Mouse (Mus musculus) left cerebral cortex, postnatal 36 days (tissue): ENCODE measurements around the gene Sntb2. TPM values are rescaled to one million over a fixed set of nuclear protein-coding genes. Genes with fewer than 3 reads are reported as not detected.
"Not testable (repeated sequence)": the region's sequence is repeated elsewhere in the genome, so short reads cannot be mapped to it uniquely, and the experiment has no call there.

Experiments
- DNase-seq, 2 experiments: peaks; one replicate each; pipeline ENCODE4 v3.0.0; 2021 to 2022; ENCODE audit warnings: low spot score in 2 of 2, mixed read lengths in 1 of 2
- intact Hi-C: fragments of 180-260 bp; cut with DNase I; formaldehyde crosslinking; loops from one replicate; pipeline ENCODE4 v1.15.1; 2025
- total RNA-seq, 2 experiments: library from RNA; stranded (reverse); gene quantifications; 2 replicates each; pipeline ENCODE4 v1.2.3; 2021

Gene Sntb2
- total RNA-seq, 2 experiments from 2014 or later: 13.7 to 17.0 TPM

DNA sequence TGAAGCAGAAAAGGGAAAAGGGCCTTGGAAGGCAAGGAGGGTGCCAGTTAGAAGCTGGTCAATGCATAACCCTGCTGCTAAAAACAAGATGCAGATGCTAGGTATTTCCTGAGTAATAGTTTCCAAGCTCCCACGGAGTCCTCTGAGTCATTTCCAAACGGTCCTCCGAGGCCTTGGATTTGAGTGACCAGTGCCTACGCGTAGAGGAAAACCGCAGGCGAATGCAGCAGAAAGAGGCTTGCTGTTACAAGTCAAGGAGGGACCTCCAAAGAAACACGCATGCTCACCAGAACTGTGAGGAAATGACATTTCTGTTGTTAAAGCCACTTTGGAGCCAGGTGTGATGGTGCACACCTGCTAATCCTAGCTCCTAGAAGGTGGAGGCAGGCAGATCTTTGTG, 87.9 kb downstream of the Sntb2 start:
- intact Hi-C loops: loop anchor here (10.0 kb wide), 1 partner anchor 319 kb away; no protein-coding TSS in a partner anchor
- no peak for DNase-seq

DNA sequence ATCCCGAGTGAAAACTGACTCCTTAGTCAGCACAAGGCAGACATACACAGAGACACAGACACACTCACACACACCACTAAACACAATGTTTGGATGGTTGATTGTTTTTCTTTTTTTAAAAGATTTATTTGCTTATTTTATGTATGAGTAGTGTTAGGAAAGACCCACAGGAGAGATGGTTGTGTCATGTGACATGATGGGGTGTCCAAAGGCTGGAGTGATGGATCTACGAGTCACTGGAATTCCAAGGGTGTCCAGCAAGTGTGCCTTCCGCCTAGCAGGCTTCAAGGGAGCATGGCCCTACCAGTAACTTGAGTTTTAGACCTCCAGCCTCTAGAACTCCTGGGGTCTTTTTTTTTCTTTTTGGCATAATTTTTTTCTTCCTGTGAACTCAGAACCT, 93.8 kb downstream of the Sntb2 start:
- DNase-seq: no peak
- intact Hi-C loops: loop anchor here (10.0 kb wide), 1 partner anchor 325 kb away; no protein-coding TSS in a partner anchor

DNA sequence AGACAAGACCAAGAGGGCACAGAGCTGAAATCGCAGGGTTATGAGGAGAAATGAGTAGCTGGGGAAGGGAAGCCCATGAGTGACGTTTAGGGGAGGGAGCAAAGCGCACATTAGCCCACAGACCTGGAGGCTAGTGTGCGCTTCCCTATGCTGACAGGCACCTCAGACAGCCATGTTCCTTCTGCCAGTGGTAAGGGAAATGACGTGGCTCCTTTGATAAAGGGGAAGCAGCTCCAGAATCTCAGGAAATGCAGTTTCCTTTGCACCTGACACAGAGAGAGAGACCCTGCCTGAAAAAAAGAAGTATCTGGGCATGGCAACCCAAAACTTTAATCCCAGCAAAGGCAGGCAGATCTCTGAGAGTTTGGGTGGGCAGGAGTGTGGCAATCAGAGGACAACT, 94.5 kb downstream of the Sntb2 start:
- intact Hi-C loops: loop anchor here (10.0 kb wide), 1 partner anchor 345 kb away; the partner anchor contains the start of gene Tango6
- no peak for DNase-seq

DNA sequence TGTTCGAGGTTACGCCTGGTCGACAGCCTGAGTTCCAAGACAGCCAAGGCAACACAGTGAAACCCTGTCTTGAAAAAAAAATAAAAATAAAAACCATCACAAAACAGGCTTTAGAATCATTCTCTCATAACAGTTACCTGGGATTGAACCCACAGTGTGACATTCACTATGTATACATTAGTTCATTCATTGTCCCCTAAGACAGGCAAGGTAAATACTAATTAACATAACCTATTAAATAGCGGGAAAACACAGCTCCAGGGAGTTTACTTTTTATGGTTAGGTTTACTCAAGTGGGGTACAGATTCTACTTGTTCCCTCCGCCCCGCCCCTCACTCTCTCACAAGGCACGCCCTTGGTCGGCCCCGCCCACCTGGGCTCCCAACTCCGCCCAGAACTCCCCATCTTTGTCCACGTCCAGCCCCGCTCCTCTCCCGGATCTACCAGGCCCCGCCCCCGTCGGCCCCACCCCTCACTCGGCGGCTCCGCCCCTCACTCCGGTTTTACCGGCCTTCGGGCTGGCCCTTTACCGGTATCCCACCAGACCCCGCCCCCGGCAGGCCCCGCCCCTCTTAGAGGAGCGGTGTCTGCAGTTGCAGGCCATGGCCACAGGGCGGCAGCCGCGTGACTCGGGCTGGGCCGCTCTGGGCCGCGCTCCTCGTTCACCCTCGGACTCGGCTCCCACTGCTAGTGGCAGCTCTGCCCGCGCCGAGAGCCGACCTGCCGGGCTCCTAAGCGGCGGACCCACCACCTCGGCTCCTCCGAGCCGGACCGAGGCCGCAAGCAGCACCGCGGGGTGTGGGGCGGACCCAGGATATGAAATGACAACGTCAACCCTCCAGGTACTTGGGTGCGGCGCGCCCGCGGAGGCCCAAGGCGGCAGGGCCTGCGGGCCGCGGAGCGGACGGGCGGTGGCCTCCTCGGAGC, 95.4 kb downstream of the Sntb2 start, which contains the start of gene Vps4a:
Gene Vps4a (plus strand): TSS at position 573 of the 927 bp plus-strand sequence.
- intact Hi-C loops: loop anchor here (10.0 kb wide), 1 partner anchor 346 kb away; the partner anchor contains the start of gene Tango6
- DNase-seq: peak; percentile 93 to 96

DNA sequence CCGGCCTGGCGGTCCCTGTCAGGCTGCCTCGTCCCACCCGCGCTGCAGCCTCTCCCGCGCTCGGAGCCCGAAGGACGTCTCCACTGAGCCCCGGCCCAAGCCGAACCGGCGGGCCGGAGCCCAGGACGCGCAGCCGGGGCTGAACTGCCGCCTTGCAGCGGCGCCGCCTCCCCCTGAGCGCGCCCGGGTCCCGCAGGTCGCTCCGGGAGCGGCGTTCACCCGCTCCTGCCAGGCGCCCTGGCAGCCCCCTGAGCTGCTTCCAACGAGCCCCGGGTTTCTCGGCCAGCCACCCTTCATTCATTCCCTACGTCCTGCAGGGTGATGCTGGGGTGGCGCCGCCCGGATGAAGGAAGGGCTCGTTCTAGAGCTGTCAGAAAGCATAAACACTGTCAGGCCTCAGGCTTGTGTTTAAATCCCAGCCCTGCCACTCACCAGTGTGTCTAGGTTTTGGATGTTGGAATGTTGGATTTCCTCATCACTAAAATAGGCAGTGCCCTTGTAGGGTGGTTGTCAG, 96.1 kb downstream of the Sntb2 start:
- intact Hi-C loops: loop anchor here (10.0 kb wide), 1 partner anchor 347 kb away; the partner anchor contains the start of gene Tango6
- DNase-seq: no peak

DNA sequence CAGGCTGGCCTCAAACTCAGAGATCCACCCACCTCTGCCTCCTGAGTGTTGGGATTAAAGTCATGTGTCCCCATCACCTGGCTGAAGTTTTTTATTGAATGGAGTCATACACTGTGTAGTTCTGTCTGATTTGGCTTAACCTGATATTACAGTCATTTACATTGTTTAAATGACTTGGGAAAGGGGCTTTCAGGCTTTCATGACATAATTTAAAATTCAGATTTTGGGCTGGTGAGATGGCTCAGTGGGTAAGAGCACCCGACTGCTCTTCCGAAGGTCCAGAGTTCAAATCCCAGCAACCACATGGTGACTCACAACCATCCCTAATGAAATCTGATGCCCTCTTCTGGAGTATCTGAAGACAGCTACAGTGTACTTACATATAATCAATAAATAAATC, 98.1 kb downstream of the Sntb2 start:
- intact Hi-C loops: loop anchor here (10.0 kb wide), 1 partner anchor 349 kb away; the partner anchor contains the start of gene Tango6
- not testable (repeated sequence) for DNase-seq

DNA sequence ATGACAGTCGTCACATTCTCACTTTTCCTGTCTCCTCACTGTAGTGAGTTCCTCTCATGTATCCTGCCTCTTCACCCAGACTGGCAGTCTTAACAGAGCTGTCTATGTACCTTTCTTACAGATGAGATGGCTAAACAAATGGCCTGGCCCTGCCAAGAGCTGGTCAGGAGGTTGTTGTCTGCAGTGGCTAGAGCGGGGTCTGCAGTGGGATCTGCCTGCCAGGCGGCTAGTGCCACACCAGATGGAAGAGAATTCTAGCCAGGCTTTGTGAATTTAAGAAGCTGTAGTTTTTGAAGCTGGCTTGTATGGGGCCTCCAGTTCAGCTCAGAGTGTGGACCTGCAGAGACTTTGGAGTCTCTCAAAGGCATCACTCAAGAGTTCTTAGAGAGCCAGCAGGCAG, 100.1 kb downstream of the Sntb2 start:
- DNase-seq: no peak
- intact Hi-C loops: loop anchor here (10.0 kb wide), 1 partner anchor 351 kb away; the partner anchor contains the start of gene Tango6

DNA sequence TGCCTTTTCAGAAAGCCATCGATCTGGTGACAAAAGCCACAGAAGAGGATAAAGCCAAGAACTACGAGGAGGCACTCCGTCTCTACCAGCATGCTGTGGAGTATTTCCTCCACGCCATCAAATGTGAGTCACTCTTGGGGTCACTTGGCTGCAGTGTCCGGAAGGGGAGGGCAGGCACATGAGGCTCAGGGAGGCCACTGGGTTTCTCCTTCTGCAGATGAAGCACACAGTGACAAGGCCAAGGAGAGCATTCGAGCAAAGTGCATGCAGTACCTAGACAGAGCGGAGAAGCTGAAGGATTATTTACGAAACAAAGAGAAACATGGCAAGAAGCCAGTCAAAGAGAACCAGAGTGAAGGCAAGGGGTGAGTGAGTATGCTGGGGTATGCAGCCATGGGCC, 101.1 kb downstream of the Sntb2 start:
- no peak for DNase-seq
- intact Hi-C loops: loop anchor here (10.0 kb wide), 1 partner anchor 352 kb away; the partner anchor contains the start of gene Tango6

DNA sequence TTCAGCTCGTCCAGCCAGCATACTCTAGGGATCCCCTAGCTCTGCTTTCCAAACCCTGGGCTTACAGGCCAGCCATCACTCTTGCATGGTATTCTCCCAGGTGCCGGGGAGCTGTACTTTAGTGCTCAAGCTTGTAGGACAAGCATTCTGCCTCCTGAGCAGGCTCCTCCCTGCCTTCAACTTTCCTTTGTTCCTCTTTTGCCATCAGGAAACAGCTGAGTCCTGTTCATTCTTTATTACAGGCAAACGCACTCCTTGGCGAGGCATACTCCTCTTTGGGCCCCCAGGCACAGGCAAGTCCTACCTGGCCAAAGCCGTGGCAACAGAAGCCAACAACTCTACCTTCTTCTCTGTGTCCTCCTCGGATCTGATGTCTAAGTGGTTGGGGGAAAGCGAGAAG, 105.1 kb downstream of the Sntb2 start:
- DNase-seq: no peak
- intact Hi-C loops: no loop called here

DNA sequence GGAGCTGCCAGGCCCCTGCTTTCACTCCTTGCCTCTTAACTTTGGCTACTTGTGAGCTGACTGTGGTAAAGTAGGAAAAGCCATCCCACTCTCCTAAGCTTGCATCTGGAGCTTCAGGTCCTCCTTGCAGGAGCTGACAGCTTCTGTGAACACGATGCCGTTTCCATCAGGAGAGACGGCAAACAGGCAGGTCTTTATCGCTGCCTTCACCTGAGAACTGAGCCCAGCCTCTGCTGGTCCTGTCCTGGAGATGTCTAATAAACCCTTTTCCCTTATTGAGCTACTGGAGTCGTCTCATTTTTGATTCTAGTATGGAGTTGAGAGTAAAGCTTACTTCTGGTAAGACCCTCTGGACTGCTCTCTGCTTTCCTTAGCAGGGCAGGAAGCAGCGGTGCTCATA, 109.9 kb downstream of the Sntb2 start:
- intact Hi-C loops: no loop called here

DNA sequence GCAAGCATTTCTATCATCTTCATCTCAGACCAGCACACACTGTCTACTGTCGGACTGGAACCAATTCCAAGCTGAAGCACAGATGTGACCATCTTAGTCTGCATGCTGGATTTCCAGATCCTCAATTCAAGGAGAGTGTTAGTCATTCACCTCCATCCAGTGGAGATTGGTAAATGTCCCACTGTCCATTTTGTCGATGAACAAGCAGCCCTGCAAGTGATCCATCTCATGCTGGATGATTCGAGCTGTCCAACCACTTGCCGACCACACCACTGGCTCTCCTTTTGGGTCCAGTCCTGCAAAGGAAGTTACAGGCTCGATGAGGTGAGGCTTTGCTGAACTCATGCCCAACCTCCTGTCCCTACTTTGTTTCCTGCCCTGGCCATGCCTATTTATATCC, 111.4 kb downstream of the Sntb2 start:
- no peak for DNase-seq
- intact Hi-C loops: no loop called here

More for the DNA sequence above, 109.9 kb downstream of the Sntb2 start:
- DNase-seq: no peak

DNA sequence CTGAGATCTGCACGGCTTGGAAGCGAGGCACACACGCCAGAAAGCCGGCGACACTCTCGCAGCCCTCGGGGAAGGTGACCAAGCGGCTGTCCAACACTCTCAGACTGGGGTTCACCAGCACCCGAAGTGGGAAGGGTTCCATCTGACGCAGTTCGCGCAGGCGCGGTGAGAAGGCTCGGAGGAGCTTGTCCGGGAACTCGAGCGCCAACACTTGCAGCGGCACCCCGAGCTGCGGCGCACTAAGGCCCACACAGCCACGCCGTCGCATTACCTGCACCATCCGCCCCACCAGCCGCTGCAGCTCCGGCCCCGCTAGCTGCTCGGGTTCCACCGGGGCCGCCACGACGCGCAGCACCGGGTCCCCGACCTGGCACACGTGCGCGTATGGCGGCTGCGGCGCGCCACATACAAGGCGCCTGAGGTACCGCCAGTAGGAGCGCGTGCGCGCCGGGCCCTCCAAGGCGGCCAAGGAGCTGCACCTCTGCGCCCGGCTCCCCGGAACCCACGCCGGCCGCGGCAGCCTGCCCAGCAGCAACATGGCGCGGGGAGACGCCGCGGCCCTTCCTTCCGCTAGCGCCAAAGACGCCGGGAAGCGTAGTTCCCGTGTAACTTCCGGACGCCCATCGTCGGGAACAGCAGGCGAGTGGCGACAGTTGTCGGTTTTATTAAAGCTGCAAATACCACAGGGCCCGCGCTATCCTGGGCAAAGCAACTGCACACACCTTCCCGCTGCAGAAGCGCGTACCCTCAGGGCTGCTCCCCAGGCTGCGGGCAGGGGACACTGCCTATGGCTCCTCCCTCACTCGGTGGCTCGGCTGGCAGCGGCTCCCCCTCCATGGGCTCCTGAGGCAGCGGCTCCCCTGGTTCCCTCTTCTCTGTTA, 112.8 kb downstream of the Sntb2 start, which contains the start of gene Pdf:
Gene Pdf (minus strand): TSS at position 554 of the 881 bp plus-strand sequence.
- peak; percentile 88 to 90 for DNase-seq
- intact Hi-C loops: no loop called here

DNA sequence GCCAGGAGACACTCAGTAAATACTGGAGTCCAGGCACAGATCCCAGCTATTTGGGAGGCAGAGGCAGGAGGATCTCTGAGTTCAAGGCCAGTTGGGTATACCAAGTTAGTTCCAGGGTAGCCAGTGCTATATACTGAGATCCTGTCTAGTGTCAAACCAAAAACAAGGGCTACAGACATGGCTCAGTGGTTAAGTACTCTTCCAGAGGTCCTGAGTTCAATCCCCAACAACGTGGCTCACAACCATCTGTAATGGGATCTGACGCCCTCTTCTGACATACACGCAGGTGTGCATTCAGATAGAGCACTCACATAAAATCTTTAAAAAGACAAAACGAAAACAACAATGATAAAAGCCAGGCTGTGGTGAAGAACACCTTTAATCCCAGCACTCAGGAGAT, 113.9 kb downstream of the Sntb2 start:
- DNase-seq: no peak
- intact Hi-C loops: no loop called here

DNA sequence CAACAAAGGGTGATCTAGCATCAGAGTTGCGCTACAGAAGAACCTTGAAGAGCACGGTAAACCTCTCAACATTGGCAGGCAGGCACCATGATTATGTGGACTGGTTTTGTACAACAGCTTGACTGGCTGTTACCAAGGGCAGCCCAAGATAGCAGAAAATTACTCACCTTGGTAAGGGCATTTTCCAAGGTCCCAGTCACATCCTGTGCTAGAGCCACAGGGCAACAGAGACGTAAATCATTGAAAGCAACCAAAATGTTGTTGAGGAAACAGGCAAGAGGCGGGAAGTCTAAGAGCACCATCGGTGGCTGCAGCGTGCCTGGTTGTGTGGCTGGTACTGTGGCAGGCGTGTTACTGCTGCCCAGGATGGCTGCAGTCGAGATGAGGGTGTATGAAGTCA, 116.5 kb downstream of the Sntb2 start:
- DNase-seq: no peak
- intact Hi-C loops: no loop called here

DNA sequence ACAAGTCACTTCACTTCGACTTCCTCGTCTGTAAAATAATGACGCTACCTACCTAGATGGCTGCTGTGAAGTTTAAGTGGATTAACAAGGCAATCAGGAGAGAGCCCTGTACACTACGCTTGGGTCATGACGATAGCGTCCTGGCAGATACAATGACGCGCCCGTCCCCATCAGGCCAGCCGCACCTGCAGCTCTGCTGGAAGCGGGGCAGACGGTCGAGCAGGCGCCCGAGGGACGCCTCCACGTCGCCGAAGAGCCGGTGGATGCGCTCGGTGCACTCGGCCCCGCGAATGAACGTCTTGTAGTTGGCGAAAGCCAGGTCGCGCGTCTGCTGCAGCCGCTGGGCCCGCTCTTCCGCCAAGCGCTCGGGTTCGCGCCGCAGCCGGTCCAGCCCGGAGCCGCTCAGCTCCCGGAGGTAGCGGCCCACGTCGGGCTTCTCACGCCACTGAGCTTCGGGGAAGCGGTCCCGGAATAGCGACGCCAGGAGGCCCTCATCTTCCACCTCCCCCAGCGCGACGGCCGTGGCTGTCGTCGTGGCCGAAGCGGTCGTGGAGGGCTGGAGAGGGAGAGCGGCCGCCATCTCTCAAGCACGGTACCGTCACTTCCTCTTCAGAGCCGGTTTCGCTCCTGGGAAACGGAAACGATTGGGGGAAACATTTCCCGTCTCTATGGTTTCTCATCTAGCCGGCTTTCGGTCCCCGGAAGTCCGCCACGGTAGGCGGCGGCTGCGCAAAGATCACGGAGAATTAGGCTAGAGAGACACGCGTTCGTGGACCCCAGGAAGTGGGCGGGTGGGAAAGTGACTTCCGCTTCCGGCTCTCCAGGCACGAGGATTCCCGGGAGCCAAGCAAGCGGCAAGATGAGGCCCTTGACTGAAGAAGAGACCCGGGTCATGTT, 120.8 kb downstream of the Sntb2 start, which contains the start of the genes Cog8 and Nip7:
Gene Cog8 (minus strand): TSS at position 614 of the 897 bp plus-strand sequence.
Gene Nip7 (plus strand): TSS at position 802 of the 897 bp plus-strand sequence.
- DNase-seq: peak; percentile 97
- intact Hi-C loops: loop anchor here (2.0 kb wide), 1 partner anchor 38 kb away; no protein-coding TSS in a partner anchor

DNA sequence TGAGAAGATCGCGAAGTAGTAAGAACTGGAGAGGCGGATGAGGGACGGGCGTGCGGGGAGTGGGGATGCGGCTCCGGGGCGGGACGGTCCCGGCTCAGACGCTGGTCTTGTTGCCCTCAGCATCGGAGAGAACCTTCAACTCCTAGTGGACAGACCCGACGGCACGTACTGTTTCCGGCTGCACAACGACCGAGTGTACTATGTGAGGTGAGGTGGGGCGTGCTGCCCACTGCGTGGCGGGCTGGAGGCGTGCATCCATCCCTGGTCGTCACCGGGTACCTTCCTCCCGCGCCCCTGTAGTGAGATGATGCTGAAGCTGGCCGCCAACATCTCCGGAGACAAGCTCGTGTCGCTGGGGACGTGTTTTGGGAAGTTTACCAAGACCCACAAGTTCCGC, 121.4 kb downstream of the Sntb2 start:
- intact Hi-C loops: loop anchor here (2.0 kb wide), 1 partner anchor 38 kb away; no protein-coding TSS in a partner anchor

DNA sequence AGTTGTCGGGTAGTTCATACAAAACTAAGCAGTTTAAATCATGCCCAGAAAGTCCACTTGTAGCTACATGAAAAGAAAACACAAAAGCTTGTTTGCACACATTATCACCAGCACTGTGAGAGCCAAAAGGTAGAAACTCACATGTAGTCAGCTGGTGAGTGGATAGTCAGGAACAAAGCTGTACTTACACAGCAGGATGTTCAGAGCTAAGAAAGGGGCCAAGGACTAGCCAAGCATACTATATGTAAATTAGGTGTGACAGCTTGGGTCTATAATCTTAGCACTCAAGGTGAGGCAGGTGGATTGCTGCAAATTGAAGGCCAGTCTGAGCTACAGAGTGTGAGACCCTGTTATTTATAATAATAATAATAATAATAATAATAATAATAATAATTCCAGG, 127.1 kb downstream of the Sntb2 start:
- intact Hi-C loops: no loop called here
- DNase-seq: no peak

More for the DNA sequence above, 121.4 kb downstream of the Sntb2 start:
- no peak for DNase-seq
